Mouse (Mus musculus) lung, postnatal 0 days (tissue): ENCODE measurements around the gene Ctss.

Experiments
- CTCF ChIP-seq: IDR thresholded peaks from 2 replicates; pipeline ENCODE4 v1.5.1; 2016; ENCODE audit warnings: antibody characterized with exemption, mild to moderate bottlenecking
- EP300 ChIP-seq: IDR thresholded peaks from 2 replicates; pipeline ENCODE4 v1.6.1; 2016; ENCODE audit warnings: antibody characterized with exemption, mild to moderate bottlenecking, control low read depth

- TF ChIP-seq CTCF = no peak
- TF ChIP-seq EP300 = no peak
Measured at GRCm38 (mm10) chr3:95499496-95500140, 27.0 kb upstream of the Ctss start.
